Comparison of ENCODE assay signal across 7 mouse cellular contexts in the genomic region with DNA sequence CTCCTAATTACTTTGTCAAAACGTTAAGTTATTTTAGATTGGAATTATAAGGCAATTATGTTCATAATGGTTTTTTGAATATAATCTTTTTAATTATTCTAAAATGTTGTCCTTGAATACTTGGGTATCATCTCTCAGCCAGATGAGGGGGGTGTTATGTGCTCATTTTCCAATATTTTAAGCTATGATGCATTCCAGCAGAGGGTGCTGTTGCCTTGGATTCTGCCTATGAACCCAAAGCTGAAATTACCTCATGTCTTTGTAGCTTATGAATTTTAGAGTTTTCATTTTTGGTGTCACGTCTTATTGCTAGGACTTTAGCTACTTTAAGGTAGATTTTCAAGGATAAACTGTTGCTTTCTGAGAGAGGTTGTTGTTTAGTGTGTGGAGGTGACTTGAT. TPM values are rescaled to one million over a fixed set of nuclear protein-coding genes. Genes with fewer than 3 reads are reported as not detected.
A peak's percentile ranks its signal among the peaks of the same experiment; 100 is the strongest.
DNase-seq lines count a peak whose midpoint lies in the region; ATAC-seq and TF ChIP-seq lines count a peak whose summit lies in the region.

No protein-coding gene starts in this region.

- no peak for ATAC-seq in kidney, embryonic 16.5 days (ENCODE audit: low FRiP score, low TSS enrichment)

- H3K27me3 ChIP-seq in kidney, embryonic 16.5 days (ENCODE audit: insufficient read depth, low read length), result no peaks in the 10 kb centered on the region
- H3K27me3 ChIP-seq in E14TG2a.4 (ENCODE audit: insufficient read depth, low read length), result no peaks in the 10 kb centered on the region

- no peak overlapping the region for H3K4me3 ChIP-seq in kidney, embryonic 16.5 days (ENCODE audit: low read length)
- no peak overlapping the region for H3K4me3 ChIP-seq in E14TG2a.4 (replicated peaks; ENCODE audit: low read length)

- no peak overlapping the region for H3K9ac ChIP-seq in kidney, embryonic 16.5 days (replicated peaks; ENCODE audit: low read length)

- H3K9me3 ChIP-seq in kidney, embryonic 16.5 days (ENCODE audit: low read length), result no peaks in the 10 kb centered on the region
- no peaks in the 10 kb centered on the region for H3K9me3 ChIP-seq in E14TG2a.4 (ENCODE audit: low read length)

- peaks cover 18% of the 10 kb centered on the region for H3K4me1 ChIP-seq in kidney, embryonic 16.5 days (ENCODE audit: insufficient read depth, low read length)
- H3K4me1 ChIP-seq in E14TG2a.4 (replicated peaks; ENCODE audit: low read depth, low read length), result peaks cover 48% of the 10 kb centered on the region

- peak; percentile 53 for TF ChIP-seq CTCF in E14TG2a.4 (conservative IDR thresholded peaks at IDR 0.05; ENCODE audit: low read length)

- DNase-seq in kidney, adult 9 months, result peak; percentile 51
- peak; percentile 72 for DNase-seq in adrenal gland, postnatal 10 days
- peak; percentile 47 for DNase-seq in forelimb bud, embryonic 11.5 days (ENCODE audit: low read depth, low spot score)
- DNase-seq in left cerebral cortex, adult 18-20 months (ENCODE audit: low spot score in 2 of 2), result peak; percentile 48 to 74
- DNase-seq in right cerebral cortex, postnatal 36 days (ENCODE audit: low spot score in 2 of 2), result peak; percentile 31 to 42

- no peak overlapping the region for H3K27ac ChIP-seq in kidney, embryonic 16.5 days (ENCODE audit: low read length)

- H3K4me2 ChIP-seq in kidney, embryonic 16.5 days (replicated peaks; ENCODE audit: low read depth, low read length), result no peak overlapping the region

- WGBS in kidney, embryonic 16.5 days, result 72% methylated on average over 2 of the region's 2 CpGs

- peaks cover 12% of the 10 kb centered on the region for H3K36me3 ChIP-seq in kidney, embryonic 16.5 days (ENCODE audit: insufficient read depth, low read length)
- peaks cover 63% of the 10 kb centered on the region for H3K36me3 ChIP-seq in E14TG2a.4 (ENCODE audit: insufficient read depth, low read length)

RNA-seq across cellular contexts. Expression of a gene that starts 44.2 kb away (rescaled TPM):
- 8.9 and 9.6 TPM in 2 replicates for polyA plus RNA-seq in kidney, embryonic 16.5 days (2015; fragmentation: Nextera tagmentation; extraction: Ambion mirVana)
- 10 to 100 TPM; 25.3 to 33.2 TPM for total RNA-seq in adrenal gland, postnatal 10 days (2021)
- 100 to 1,000 TPM in 1 of 2 experiments, 10 to 100 TPM in 1; 99.0 to 112 TPM for total RNA-seq in left cerebral cortex, adult 18-20 months (2021)
